ENCODE assay signal across 10 mouse cellular contexts in the genomic region with DNA sequence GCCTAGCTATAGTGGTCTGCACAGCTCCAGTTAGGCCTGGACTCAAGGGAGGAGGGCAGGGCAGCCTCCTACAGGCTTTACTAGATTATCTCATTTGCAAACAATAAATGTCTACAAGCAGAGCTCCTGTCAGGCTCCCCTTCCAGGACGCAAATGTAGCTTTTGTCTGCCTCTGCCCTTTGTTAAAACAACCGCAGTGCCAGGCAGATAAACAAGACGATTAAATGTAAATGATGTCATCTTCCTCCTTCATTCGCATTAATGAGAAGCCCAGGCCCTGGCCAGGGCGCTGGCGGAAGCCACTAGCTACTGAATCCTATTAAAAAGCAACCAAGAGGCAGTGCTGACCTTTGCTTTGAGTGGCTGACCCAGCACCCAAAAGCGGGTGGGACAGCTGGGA.
DNase-seq lines count a peak whose midpoint lies in the region; ATAC-seq and TF ChIP-seq lines count a peak whose summit lies in the region.
"Had no signal": no experiment of that assay in that cellular context is flagged by ENCODE, and none has a peak within 500 bp of the region (broad histone marks: within the 10 kb centered on the region; RNA-seq: fewer than 3 reads in every experiment).

No protein-coding gene starts in this region.

- no peak for TF ChIP-seq CTCF in lung, embryonic 14.5 days (IDR thresholded peaks at IDR 0.05; ENCODE audit: low read depth)
- TF ChIP-seq CTCF in lung, adult 2 months (IDR thresholded peaks at IDR 0.05; ENCODE audit: insufficient read depth, low read length) = no peak

- no peak for ATAC-seq in lung, embryonic 14.5 days (ENCODE audit: insufficient read depth)
- ATAC-seq in heart, embryonic 16.5 days (replicated peaks; ENCODE audit: extremely low read depth, insufficient read depth, low FRiP score) = peak; percentile 53; the same call in 1 of the 2 replicates
- no peak; the same call in 1 of the 2 replicates for ATAC-seq in midbrain, embryonic 13.5 days
- no peak for ATAC-seq in CD4-positive, CD25-positive, alpha-beta regulatory T cell, adult 4 months

- no peaks in the 10 kb centered on the region for H3K36me3 ChIP-seq in lung, embryonic 14.5 days (ENCODE audit: insufficient read depth)
- H3K36me3 ChIP-seq in heart, embryonic 16.5 days (ENCODE audit: control insufficient read depth, insufficient read depth) = no peaks in the 10 kb centered on the region
- no peaks in the 10 kb centered on the region for H3K36me3 ChIP-seq in midbrain, embryonic 13.5 days
- H3K36me3 ChIP-seq: stomach, embryonic 15.5 days had no signal

- H3K27ac ChIP-seq in lung, embryonic 14.5 days (ENCODE audit: low read depth) = no peak overlapping the region
- H3K27ac ChIP-seq in heart, embryonic 16.5 days (ENCODE audit: low read length) = peak overlapping the region; percentile 71
- peak overlapping the region; percentile 68 for H3K27ac ChIP-seq in midbrain, embryonic 13.5 days
- H3K27ac ChIP-seq: stomach, embryonic 15.5 days had no signal

- H3K9ac ChIP-seq in lung, embryonic 14.5 days = no peak overlapping the region
- H3K9ac ChIP-seq in heart, embryonic 16.5 days (ENCODE audit: low read length) = no peak overlapping the region
- H3K9ac ChIP-seq in midbrain, embryonic 13.5 days (replicated peaks) = no peak overlapping the region
- H3K9ac ChIP-seq: liver, postnatal 0 days; stomach, embryonic 15.5 days had no signal

- TF ChIP-seq POLR2A in lung, adult 2 months (IDR thresholded peaks at IDR 0.05; ENCODE audit: borderline replicate concordance, extremely low read depth, low read depth, low read length) = no peak

- H3K4me1 ChIP-seq in lung, embryonic 14.5 days (ENCODE audit: insufficient read depth) = no peaks in the 10 kb centered on the region
- H3K4me1 ChIP-seq in lung, adult 2 months (ENCODE audit: control insufficient read depth, insufficient read depth, low read length) = peaks cover 6% of the 10 kb centered on the region
- H3K4me1 ChIP-seq in heart, embryonic 16.5 days (ENCODE audit: control insufficient read depth, insufficient read depth, low read length) = peaks cover 2% of the 10 kb centered on the region
- H3K4me1 ChIP-seq in midbrain, embryonic 13.5 days (replicated peaks) = peaks cover 60% of the 10 kb centered on the region

- 27% methylated on average over 7 of the region's 7 CpGs for WGBS in lung, embryonic 14.5 days
- WGBS in lung, adult 2 months = 30% methylated on average over 7 of the region's 7 CpGs
- WGBS in heart, embryonic 16.5 days = 45% methylated on average over 7 of the region's 7 CpGs
- 10% methylated on average over 7 of the region's 7 CpGs for WGBS in midbrain, embryonic 13.5 days

- H3K27me3 ChIP-seq in lung, embryonic 14.5 days (ENCODE audit: insufficient read depth, low read length) = no peaks in the 10 kb centered on the region
- H3K27me3 ChIP-seq in heart, embryonic 16.5 days (ENCODE audit: control insufficient read depth, insufficient read depth, low read length) = no peaks in the 10 kb centered on the region
- H3K27me3 ChIP-seq in midbrain, embryonic 13.5 days = peaks cover 50% of the 10 kb centered on the region
- H3K27me3 ChIP-seq: stomach, embryonic 15.5 days had no signal

- no peaks in the 10 kb centered on the region for H3K9me3 ChIP-seq in lung, embryonic 14.5 days (ENCODE audit: low read depth, low read length)
- H3K9me3 ChIP-seq in heart, embryonic 16.5 days (replicated peaks; ENCODE audit: control insufficient read depth, low read length) = no peaks in the 10 kb centered on the region
- H3K9me3 ChIP-seq in midbrain, embryonic 13.5 days = no peaks in the 10 kb centered on the region
- H3K9me3 ChIP-seq: stomach, embryonic 15.5 days had no signal

- peak; percentile 40 for DNase-seq in embryo, embryonic 10.5 days (ENCODE audit: low spot score)
- DNase-seq in embryo, embryonic 10 days (ENCODE audit: low spot score) = no peak
- peak; percentile 32 for DNase-seq in lung, embryonic 14.5 days
- DNase-seq in lung, adult 2 months = no peak
- no peak for DNase-seq in frontal cortex, postnatal 25 days (ENCODE audit: low spot score in 2 of 2)
- DNase-seq: liver, postnatal 0 days had no signal

- no peak overlapping the region for H3K4me2 ChIP-seq in lung, embryonic 14.5 days
- no peak overlapping the region for H3K4me2 ChIP-seq in heart, embryonic 16.5 days (ENCODE audit: low read depth, low read length)
- no peak overlapping the region for H3K4me2 ChIP-seq in midbrain, embryonic 13.5 days (replicated peaks)
- H3K4me2 ChIP-seq: stomach, embryonic 15.5 days had no signal

- no peak overlapping the region for H3K4me3 ChIP-seq in lung, embryonic 14.5 days (ENCODE audit: low read depth, low read length)
- H3K4me3 ChIP-seq in lung, adult 2 months (replicated peaks; ENCODE audit: extremely low read depth, low read depth, low read length) = no peak overlapping the region
- H3K4me3 ChIP-seq in heart, embryonic 16.5 days (ENCODE audit: low read length) = no peak overlapping the region
- H3K4me3 ChIP-seq in midbrain, embryonic 13.5 days (replicated peaks) = no peak overlapping the region
- H3K4me3 ChIP-seq: stomach, embryonic 15.5 days had no signal

Comparison
In these comparisons a context has a peak if more than half of its experiments do, and no peak if none do; other contexts are left out.
1. DNase-seq: peak in embryo, embryonic 10.5 days (single experiment) and lung, embryonic 14.5 days (single experiment); none in embryo, embryonic 10 days (single experiment), lung, adult 2 months (single experiment) and frontal cortex, postnatal 25 days (0 of 2).